Mouse (Mus musculus) heart, postnatal 10 days (tissue): ENCODE data around the gene Tmem184c. TPM values are rescaled to one million over a fixed set of nuclear protein-coding genes. Genes with fewer than 3 reads are reported as not detected.

Experiments
- total RNA-seq, 2 experiments: library from RNA; stranded (reverse); gene quantifications; 2 replicates each; pipeline ENCODE4 v1.2.3; 2021

Gene Tmem184c
- total RNA-seq, 2 experiments from 2014 or later, result 16.1 to 20.3 TPM

Other genes starting within 250 kb of the Tmem184c start
- 10 to 100 TPM; 54.5 to 54.6 TPM for gene Arhgap10, start 92.7 kb downstream of the Tmem184c start, total RNA-seq
- 10 to 100 TPM; 15.6 to 16.0 TPM for gene Prmt9, start 61.3 kb downstream of the Tmem184c start, total RNA-seq
- 10 to 100 TPM; 57.7 to 70.6 TPM for gene Ednra, start 113.8 kb upstream of the Tmem184c start, total RNA-seq